Mouse (Mus musculus) MEL (cell line): ENCODE data around the gene Sox12. TPM values are rescaled to one million over a fixed set of nuclear protein-coding genes. Genes with fewer than 3 reads are reported as not detected.

Source experiments
- DNase-seq: peaks from one replicate; pipeline ENCODE4 v3.0.0; 2011; ENCODE audit warnings: low read depth, low spot score
- H3K27ac ChIP-seq: 2 replicates; pipeline ENCODE4 v1.5.1; 2012; ENCODE audit warnings: low read depth, mild to moderate bottlenecking, control low read depth, low read length, moderate library complexity; ENCODE audit not compliant: control insufficient read depth
- H3K27me3 ChIP-seq, 2 experiments: fragments of 150-350 bp in 1 of 2; sonication (generic) in 1 of 2; 2 replicates each; pipeline ENCODE4 v1.6.1; 2012; ENCODE audit warnings: low read length in 2 of 2, mild to moderate bottlenecking in 2 of 2, improper control_type of control experiment in 1 of 2, moderate library complexity in 1 of 2; ENCODE audit not compliant: insufficient read depth in 2 of 2, control insufficient read depth in 1 of 2
- H3K36me3 ChIP-seq, 2 experiments: 2 replicates each; pipeline ENCODE4 v1.6.1; 2012 to 2014; ENCODE audit warnings: low read length in 2 of 2, improper control_type of control experiment in 1 of 2, inconsistent platforms in 1 of 2, mild to moderate bottlenecking in 1 of 2; ENCODE audit not compliant: insufficient read depth in 2 of 2, control insufficient read depth in 1 of 2
- H3K4me1 ChIP-seq, 2 experiments: fragments of 150-350 bp in 1 of 2; sonication (generic) in 1 of 2; 2 replicates each; pipeline ENCODE4 v1.6.1; 2012; ENCODE audit warnings: low read length in 2 of 2, improper control_type of control experiment in 1 of 2, mild to moderate bottlenecking in 1 of 2; ENCODE audit not compliant: insufficient read depth in 2 of 2, control insufficient read depth in 1 of 2
- H3K4me3 ChIP-seq, 2 experiments: fragments of 150-350 bp in 1 of 2; sonication (generic) in 1 of 2; 2 replicates each; pipeline ENCODE4 v1.5.1; 2012; ENCODE audit warnings: low read depth in 2 of 2, low read length in 2 of 2, mild to moderate bottlenecking in 2 of 2, moderate library complexity in 2 of 2, control low read depth in 1 of 2, improper control_type of control experiment in 1 of 2; ENCODE audit not compliant: control insufficient read depth in 1 of 2, insufficient read depth in 1 of 2
- H3K79me2 ChIP-seq: 2 replicates; pipeline ENCODE4 v1.6.1; 2012; ENCODE audit warnings: mild to moderate bottlenecking, low read length, moderate library complexity; ENCODE audit not compliant: control insufficient read depth, poor library complexity, insufficient read depth
- H3K9ac ChIP-seq: 2 replicates; pipeline ENCODE4 v1.6.1; 2012; ENCODE audit warnings: low read depth, mild to moderate bottlenecking, control low read depth, low read length, moderate library complexity; ENCODE audit not compliant: control insufficient read depth, poor library complexity, severe bottlenecking
- H3K9me3 ChIP-seq: fragments of 150-350 bp; sonication (generic); replicated peaks from 2 replicates; pipeline ENCODE4 v1.6.1; 2012; ENCODE audit warnings: mild to moderate bottlenecking, low read length, improper control_type of control experiment, moderate library complexity; ENCODE audit not compliant: insufficient read depth
- CTCF ChIP-seq, 3 experiments: IDR thresholded peaks in 2 of 3; conservative IDR thresholded peaks in 1 of 3; 2 replicates each; pipeline ENCODE4 v1.5.1; 2011 to 2012; ENCODE audit warnings: low read length in 3 of 3, low read depth in 2 of 3, mild to moderate bottlenecking in 2 of 3, improper control_type of control experiment in 1 of 3, inconsistent platforms in 1 of 3, mixed read lengths in 1 of 3, moderate library complexity in 1 of 3; ENCODE audit not compliant: control insufficient read depth in 1 of 3, insufficient read depth in 1 of 3, poor library complexity in 1 of 3, severe bottlenecking in 1 of 3
- EP300 ChIP-seq, 2 experiments: IDR thresholded peaks; 2 replicates each; pipeline ENCODE4 v1.6.1; 2011; ENCODE audit warnings: improper control_type of control experiment in 2 of 2, low read length in 2 of 2, low read depth in 1 of 2, mild to moderate bottlenecking in 1 of 2
- ETS1 ChIP-seq: IDR thresholded peaks from 2 replicates; pipeline ENCODE4 v1.6.1; 2012; ENCODE audit warnings: low read depth, mild to moderate bottlenecking, inconsistent platforms, low read length, improper control_type of control experiment, moderate library complexity
- GABPA ChIP-seq: IDR thresholded peaks from 2 replicates; pipeline ENCODE4 v1.6.1; 2012; ENCODE audit warnings: low read depth, mild to moderate bottlenecking, inconsistent platforms, low read length, improper control_type of control experiment, moderate library complexity
- GATA1 ChIP-seq: IDR thresholded peaks from 2 replicates; pipeline ENCODE4 v1.6.1; 2011; ENCODE audit warnings: low read depth, low read length, improper control_type of control experiment
- MAFK ChIP-seq: IDR thresholded peaks from 2 replicates; pipeline ENCODE4 v1.6.1; 2011; ENCODE audit warnings: low read depth, mild to moderate bottlenecking, low read length, improper control_type of control experiment, borderline replicate concordance
- MAX ChIP-seq: IDR thresholded peaks from 2 replicates; pipeline ENCODE4 v1.6.1; 2011; ENCODE audit warnings: low read length, improper control_type of control experiment
- POLR2AphosphoS5 ChIP-seq: IDR thresholded peaks from 2 replicates; pipeline ENCODE4 v1.6.1; 2012; ENCODE audit warnings: low read depth, borderline replicate concordance, mild to moderate bottlenecking, inconsistent platforms, low read length, moderate library complexity, mixed read lengths
- RAD21 ChIP-seq: IDR thresholded peaks from 2 replicates; pipeline ENCODE4 v1.6.1; 2011; ENCODE audit warnings: mild to moderate bottlenecking, low read depth, low read length, improper control_type of control experiment
- SIN3A ChIP-seq: IDR thresholded peaks from 2 replicates; pipeline ENCODE4 v1.6.1; 2012; ENCODE audit warnings: low read length, improper control_type of control experiment, inconsistent platforms
- SMC3 ChIP-seq: IDR thresholded peaks from 2 replicates; pipeline ENCODE4 v1.6.1; 2011; ENCODE audit warnings: low read depth, low read length, improper control_type of control experiment
- TCF12 ChIP-seq: IDR thresholded peaks from 2 replicates; pipeline ENCODE4 v1.6.1; 2014; ENCODE audit warnings: low read depth, mild to moderate bottlenecking, inconsistent platforms, low read length, improper control_type of control experiment, moderate library complexity
- UBTF ChIP-seq: IDR thresholded peaks from 2 replicates; pipeline ENCODE4 v1.6.1; 2012; ENCODE audit warnings: low read depth, mild to moderate bottlenecking, inconsistent platforms, low read length, improper control_type of control experiment, moderate library complexity, borderline replicate concordance; ENCODE audit not compliant: insufficient read depth
- USF1 ChIP-seq: IDR thresholded peaks from 2 replicates; pipeline ENCODE4 v1.6.1; 2014; ENCODE audit warnings: low read depth, mild to moderate bottlenecking, inconsistent platforms, low read length, improper control_type of control experiment, moderate library complexity
- ZC3H11A ChIP-seq: IDR thresholded peaks from 2 replicates; pipeline ENCODE4 v1.6.1; 2012; ENCODE audit warnings: low read depth, mild to moderate bottlenecking, inconsistent platforms, low read length, improper control_type of control experiment
- ZMIZ1 ChIP-seq: IDR thresholded peaks from 2 replicates; pipeline ENCODE4 v1.6.1; 2012; ENCODE audit warnings: low read depth, mild to moderate bottlenecking, inconsistent platforms, low read length, improper control_type of control experiment, moderate library complexity
- ZNF384 ChIP-seq: IDR thresholded peaks from 2 replicates; pipeline ENCODE4 v1.6.1; 2012; ENCODE audit warnings: low read depth, mild to moderate bottlenecking, inconsistent platforms, low read length, improper control_type of control experiment
- polyA plus RNA-seq, 2 experiments: library from polyadenylated mRNA; stranded (reverse) in 1 of 2; unstranded in 1 of 2; fragments of >175 nt in 1 of 2; fragments of >200 nt in 1 of 2; gene quantifications; 2 replicates each; pipeline versions ENCODE4 v1.2.1 to v1.2.4; 2012; ENCODE audit warnings: low replicate concordance in 2 of 2, low read depth in 1 of 2; ENCODE audit not compliant: insufficient read length in 2 of 2, insufficient read depth in 1 of 2, missing spikeins in 1 of 2
- total RNA-seq: library from RNA; depleted of rRNA; stranded (reverse); fragments of 300-350 nt; gene quantifications from 2 replicates; pipeline ENCODE4 v1.2.3, GENCODE M21; 2012

The Sox12 gene
- total and polyA plus RNA-seq, 3 experiments, result 1.5 to 24.7 TPM; not detected in 1

DNA sequence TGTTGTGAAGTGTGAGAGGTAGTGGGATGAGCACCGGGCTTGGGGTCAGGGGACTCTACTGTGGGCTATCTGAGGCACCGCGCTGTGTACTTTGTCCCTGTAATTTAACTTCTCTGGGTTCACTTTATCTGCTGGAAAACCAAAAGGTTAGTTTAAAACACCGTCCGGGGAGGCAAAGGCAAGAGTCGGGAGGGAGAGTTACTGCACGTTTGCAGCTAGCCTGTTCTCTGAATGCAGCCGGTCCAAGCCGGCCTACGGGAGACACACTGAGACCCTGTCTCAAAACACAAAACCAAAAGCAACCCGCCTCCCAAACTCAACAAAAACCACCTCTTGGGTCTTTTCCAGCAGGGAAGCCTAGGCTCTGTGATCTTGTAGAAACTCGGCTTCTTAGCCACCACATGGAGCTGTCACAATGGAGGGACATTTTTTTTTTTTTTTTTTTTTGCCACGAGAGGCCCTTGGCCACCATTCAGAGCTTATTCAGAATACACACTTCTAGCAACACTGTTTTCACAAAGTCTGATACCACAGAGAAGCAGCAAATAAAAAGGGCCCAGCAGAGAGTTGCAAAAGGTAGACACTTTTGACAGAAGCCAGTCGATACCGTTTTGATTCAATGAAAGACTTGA lies 14.8 kb upstream of the Sox12 start:
- TF ChIP-seq ETS1 (no peak), EP300 (IDR thresholded peaks at IDR 0.05; ENCODE audit: low read depth in 1 of 2, low read length in 2 of 2) (no peak), SMC3 (no peak), GATA1 (no peak), ZNF384 (0 out of 2 replicates have a peak, but pooled peaks have one; percentile 9), MAFK (no peak)
- DNase-seq, result no peak
- no peak overlapping the region for H3K27ac ChIP-seq
- H3K9ac ChIP-seq, result no peak overlapping the region
- no peak overlapping the region for H3K4me3 ChIP-seq
- no peaks in the 10 kb centered on the region; a peak in 1 of 4 replicates for H3K4me1 ChIP-seq
- H3K79me2 ChIP-seq, result peaks cover 16% of the 10 kb centered on the region
- no peaks in the 10 kb centered on the region for H3K36me3 ChIP-seq
- H3K27me3 ChIP-seq, result no peaks in the 10 kb centered on the region
- H3K9me3 ChIP-seq, result no peaks in the 10 kb centered on the region

DNA sequence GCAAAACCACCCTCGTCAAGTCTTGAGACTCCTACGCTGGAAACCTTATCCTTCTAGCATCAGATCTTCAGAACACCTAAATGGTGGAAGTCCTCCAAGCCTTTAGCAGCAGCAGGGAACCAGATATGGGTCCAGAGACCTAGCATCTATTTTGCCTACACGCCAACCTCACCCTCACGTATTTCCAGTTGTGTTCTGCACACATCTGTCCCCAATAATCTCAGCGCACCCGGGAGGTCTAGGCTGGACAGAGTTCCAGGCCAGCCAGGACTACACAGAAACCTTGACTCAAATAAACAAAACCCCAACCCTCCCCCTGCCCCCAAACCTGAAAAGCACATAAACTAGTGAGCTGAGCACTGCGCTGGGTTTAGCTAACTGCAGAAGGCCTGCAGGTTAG lies 13.6 kb upstream of the Sox12 start:
- Histone ChIP-seq H3K27me3 (no peaks in the 10 kb centered on the region), H3K27ac (no peak overlapping the region), H3K79me2 (peaks cover 16% of the 10 kb centered on the region), H3K9me3 (no peaks in the 10 kb centered on the region), H3K9ac (no peak overlapping the region), H3K36me3 (no peaks in the 10 kb centered on the region), H3K4me3 (no peak overlapping the region), H3K4me1 (peaks cover 0 to 5% of the 10 kb centered on the region in 2 experiments; a peak in 3 of 4 replicates)
- no peak for TF ChIP-seq ZC3H11A
- TF ChIP-seq TCF12, result no peak
- no peak for TF ChIP-seq USF1
- no peak for TF ChIP-seq EP300 (IDR thresholded peaks at IDR 0.05; ENCODE audit: low read depth in 1 of 2, low read length in 2 of 2)
- TF ChIP-seq CTCF (IDR thresholded peaks at IDR 0.05 in 2 of 3, conservative IDR thresholded peaks at IDR 0.05 in 1 of 3; ENCODE audit: control insufficient read depth in 1 of 3, insufficient read depth in 1 of 3, low read depth in 2 of 3, low read length in 3 of 3, poor library complexity in 1 of 3, severe bottlenecking in 1 of 3), result no peak
- TF ChIP-seq GATA1, result no peak
- TF ChIP-seq MAFK, result no peak
- TF ChIP-seq SIN3A, result no peak
- no peak for TF ChIP-seq GABPA
- no peak for TF ChIP-seq ZNF384
- TF ChIP-seq ZMIZ1, result no peak
- no peak for TF ChIP-seq MAX
- TF ChIP-seq POLR2AphosphoS5, result no peak
- TF ChIP-seq RAD21, result no peak
- no peak for TF ChIP-seq UBTF
- no peak for DNase-seq
